Mouse (Mus musculus) spleen, adult 12 weeks (tissue): ENCODE data around the gene Unk.
A peak's percentile ranks its signal among the peaks of the same experiment; 100 is the strongest.

Experiments
- DNase-seq: peaks from one replicate; pipeline ENCODE4 v3.0.0; 2022; ENCODE audit warnings: low spot score

Gene Unk

DNA sequence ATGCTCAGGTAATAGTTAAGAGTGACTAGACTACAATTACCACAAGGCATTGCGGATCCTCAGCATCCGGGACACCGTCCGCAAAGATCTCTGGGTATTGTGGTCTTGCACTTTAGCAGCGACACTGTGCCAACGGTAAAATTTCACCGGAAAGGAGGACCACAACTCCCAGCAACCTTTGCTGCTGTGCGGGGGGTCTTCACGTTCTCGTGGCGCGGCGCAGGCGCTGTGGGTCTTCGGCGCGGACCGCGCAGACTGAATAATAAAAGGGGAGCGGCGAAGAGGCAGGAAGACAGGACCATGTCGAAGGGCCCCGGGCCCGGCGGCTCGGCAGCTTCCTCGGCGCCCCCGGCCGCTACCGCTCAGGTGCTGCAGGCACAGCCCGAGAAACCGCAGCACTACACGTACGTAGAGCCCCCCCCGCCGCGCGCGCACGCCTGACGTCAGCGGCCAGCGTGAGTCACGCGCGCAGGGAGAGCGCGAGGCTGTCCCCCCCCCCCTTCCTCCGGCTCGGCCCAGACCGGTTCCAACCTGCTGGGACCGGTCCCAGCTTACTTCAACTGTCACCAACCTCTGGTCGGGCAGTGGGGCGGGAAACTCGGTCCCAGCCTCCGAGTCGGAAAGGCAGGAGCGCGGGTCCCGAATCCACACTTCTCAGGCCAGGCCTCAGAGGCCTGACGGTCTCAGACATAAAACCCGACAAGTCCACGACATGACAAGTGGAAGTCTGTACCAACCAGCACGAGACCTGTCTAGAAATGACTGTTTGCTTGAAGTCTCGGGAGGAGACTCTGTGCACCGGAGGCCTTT lies at the start of gene Unk:
TSS of gene Unk (plus strand) at position 235 of the 810 bp plus-strand sequence.
- peak; percentile 90 for DNase-seq

DNA sequence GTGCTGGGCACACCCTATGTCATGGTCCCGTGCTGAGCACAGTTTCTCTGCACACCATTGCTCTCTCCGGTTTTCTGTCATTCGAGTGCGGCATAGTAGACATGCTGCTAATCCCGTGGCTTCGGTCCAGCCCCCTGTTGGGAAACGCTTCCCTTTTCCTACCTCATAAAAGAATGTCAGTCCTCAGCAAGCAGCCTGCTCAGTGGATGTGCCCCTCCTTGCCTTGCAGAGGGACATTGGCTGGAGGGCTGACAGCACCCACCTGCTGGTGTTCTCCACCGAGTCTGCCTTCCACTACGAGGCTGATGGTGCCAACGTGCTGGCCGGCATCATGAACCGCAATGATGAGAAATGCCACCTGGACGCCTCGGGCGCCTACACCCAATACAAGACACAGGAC lies 47.6 kb upstream of the Unk start:
- no peak for DNase-seq

DNA sequence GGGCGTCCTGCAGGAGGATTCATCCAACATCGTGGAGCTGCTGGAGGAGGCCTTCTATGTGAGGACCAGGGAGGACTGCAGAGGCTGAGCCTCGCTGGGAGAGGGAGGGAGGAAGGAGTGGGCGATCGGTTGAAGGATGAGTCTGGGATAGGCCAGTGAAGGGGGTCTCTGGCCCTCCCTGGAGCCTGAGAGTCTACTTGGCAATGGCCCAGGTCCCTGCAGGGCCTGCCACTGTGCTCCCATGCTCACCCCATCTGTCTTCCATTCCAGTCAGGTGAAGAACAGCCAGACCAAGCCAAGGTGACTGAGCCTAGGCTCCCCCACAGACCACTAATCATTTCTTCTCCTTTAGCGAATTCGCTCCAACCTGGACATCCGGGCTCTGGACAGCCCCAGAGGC lies 46.8 kb upstream of the Unk start:
- no peak for DNase-seq

DNA sequence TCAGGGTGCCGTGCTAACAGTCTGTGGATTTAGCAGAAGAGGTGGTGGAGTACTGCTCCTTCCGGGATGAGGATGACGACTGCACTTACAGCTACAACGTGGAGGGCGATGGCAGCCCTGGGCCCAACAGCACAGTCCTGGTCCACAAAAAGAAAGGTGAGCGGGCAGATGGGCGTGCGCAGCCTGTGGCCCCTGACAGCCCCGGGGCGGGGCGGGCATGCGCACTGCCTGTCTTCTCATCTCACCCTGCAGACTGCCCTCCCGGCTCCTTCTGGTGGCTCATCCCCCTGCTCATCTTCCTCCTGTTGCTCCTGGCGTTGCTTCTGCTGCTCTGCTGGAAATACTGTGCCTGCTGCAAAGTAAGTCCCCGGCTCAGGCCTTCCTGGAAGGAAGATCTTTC lies 40.4 kb upstream of the Unk start:
- DNase-seq = no peak

DNA sequence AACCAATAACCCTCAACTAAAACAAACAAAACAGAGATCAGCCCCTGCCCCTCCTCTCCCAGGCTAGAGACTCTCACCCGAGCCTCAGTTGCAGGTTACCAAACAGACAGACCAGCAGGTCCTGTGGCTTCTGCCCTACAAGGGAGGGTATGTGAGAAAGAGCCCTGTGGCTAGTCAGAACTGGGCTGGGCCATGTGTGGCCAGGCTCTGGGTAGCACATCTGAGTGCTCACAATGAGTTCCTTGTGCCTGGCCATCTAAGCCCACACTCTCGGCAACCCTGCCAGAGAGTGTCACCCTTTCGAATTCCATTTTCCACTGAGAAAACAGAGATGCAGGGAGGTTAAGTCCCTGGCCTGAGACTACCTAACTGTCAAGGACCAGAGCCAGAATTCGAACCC lies 38.0 kb upstream of the Unk start:
- DNase-seq = no peak

DNA sequence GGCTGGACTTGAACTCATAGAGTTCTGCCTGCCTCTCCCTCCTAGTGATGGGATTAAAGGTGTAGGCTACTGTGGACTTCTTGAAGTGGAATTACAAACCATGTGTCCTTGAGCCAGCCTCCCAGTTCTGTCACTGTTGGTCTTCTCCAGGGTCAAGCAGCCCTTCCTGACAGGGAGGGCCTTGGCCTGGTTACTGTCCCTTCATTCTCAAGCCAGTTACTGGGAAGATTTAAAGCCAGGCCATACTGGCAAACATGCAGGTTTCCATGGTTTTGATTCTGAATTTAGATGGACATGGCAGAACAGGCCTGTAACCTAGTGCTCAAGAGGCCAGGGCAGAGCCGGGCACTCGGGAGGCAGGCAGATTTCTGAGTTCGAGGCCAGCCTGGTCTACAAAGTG lies 34.9 kb upstream of the Unk start:
- no peak for DNase-seq

DNA sequence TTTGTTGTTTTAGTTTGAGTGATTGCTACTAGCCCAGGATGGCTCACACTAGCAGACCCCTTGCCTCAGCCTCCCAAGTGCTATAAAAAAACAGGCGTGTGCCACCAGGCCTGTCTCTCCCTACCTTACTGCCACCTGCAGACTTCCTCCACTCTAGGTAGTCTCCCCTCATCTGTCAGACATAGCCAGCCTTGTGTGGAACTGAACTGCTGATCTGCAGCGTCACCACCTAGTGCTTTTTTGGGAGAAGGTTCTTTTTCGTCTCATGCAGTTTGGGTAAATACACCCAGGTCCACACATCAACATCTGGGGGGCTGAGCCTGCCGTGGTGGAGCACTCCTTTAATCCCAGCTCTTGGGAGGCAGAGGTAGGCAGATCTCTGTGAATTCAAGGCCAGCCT lies 33.1 kb upstream of the Unk start:
- DNase-seq = no peak

DNA sequence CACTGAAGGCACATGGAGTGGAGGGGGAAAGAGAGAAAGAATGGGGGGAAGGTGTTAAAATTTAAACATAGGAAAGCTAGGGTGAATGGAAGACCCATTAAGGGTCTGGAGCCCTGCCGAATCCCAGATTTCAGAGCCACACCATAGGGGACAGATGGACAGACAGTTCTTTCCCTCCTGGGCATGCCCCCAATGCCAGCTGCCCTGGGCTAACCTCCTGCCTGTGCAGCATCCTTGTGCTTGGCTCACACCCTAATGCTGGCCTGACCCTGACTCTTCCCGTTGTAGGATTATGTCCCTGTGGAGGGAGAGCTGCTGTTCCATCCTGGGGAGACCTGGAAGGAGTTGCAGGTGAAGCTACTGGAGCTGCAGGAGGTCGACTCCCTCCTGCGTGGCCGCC lies 32.5 kb upstream of the Unk start:
- DNase-seq = no peak

DNA sequence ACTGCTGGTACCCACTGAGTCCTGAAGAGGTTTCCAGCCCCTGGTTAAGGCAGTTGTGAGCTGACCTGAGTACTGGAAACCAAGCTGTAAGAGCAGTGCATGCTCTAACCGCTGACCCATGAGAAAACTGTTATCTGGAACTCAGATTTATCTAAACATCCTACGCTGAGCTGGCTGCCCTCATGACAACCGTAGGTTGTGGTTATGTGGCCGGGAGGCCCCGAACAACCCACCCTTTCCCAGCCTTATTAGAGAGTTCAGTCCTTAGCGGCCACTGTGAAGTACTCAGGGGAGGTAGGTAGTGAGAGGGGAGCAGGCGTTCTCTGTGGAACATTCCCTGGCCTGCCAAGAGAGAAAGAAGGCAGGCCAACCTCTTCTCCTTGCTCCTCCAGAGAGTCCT lies 31.1 kb upstream of the Unk start:
- no peak for DNase-seq

DNA sequence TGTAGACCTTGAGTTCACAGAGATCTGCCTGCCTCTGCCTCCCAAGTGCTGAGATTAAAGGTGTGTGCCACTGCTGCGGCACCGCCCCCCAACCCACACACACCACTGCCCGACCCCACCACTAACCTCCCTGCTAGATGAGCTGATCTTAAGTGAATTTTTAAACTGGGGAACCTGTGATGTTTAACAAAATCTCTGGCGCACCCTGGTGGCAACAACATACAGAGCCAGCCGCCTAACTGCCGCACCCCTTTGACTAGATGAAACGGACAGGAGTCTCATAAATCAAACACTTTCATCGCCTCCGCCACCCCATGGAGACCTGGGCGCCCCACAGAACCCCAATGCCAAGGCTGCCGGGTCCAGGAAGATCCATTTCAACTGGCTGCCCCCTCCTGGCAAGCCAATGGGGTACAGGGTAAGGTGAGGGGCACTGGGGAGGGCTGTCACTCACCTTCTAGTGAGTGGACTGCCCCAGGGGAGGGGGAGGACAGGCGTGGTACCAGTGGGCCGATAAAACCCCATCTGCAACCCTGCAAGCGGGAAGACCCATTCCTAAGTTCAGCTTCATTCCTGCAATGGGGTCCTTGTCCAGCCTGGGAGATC lies 30.5 kb upstream of the Unk start:
- peak; percentile 47 for DNase-seq

DNA sequence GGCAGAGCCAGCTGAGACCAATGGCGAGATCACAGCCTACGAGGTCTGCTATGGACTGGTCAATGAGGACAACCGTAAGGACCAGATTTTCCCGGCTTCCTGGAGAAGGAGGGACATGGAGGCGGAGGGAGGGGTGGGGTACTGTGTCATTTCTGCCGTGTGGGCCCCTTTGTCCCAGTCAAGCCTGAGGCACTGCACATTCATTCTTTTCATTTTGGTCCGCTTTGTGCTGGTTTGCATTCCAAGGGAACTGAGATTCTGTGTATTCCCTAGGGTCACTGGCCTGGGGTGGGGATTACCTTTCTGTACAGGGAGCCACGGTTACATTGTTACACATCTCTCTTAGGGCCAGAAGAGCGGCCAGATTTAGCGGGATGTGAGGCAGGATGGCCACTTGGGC lies 29.5 kb upstream of the Unk start:
- no peak for DNase-seq

DNA sequence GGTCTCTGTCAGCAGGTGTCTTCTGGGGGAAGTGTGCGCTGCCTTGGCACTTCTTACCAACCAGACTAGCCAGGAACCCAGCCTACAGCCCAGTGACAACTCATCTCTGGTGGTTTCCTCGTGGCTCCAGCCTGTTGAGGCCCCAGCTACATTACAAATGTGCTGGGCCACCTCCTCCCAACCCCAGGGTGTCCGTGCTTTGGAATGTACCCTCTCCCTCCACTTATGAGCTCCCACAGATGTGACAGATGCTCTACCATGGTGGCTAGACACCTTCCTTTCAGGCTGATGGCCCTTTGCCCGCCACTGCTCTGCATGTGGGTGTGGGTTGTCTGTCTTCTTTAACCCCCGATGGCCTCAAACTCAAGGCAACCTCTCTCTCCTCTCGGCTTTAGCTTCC lies 28.4 kb upstream of the Unk start:
- DNase-seq = no peak

DNA sequence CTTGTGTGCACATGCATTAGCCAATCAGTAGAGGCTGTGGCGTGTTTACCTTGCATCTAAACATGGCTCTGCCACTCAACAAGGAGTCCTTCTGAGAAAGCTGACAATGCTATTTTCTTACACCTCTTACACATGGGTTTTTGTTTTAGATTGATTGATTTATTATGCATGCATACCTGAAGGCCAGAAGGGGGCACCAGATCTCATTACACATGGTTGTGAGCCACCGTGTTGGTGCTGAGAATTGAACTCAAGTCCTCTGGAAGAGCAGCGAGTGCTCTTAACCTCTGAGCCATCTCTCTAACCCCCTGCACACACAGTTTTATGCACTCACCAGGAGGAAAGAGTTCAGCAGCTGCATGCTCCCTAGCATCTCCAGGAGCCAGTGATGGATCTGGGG lies 27.2 kb upstream of the Unk start:
- DNase-seq = no peak

DNA sequence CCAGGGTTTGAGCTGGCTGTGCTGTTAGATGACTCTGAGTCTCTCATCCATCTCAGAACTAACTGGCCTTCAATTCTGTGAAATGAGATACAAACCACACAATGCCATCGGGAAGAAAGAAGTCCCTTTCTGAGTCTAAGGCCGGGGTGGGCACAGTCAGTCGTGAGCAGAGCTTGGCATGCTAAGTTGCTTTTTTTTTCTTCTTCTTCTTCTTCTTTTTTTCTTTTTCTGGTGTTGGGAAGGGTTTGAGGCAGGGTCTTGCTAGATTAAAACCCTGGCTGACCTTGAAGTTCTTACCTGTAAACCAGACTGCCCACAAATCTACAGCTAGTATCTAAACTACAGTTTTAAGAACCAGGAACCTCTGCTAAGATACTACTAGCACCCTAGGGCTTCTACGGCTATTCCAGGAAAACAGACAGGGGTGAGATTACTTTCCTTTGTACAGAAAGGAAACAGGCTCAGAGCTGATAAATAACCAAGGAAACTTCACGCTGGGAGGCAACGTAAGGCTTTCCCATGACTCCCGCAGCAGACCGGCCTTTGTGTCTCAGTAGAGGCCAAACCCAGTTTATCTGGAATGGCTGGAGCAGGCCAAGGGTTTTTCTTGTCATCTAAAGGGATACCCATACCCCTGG lies 25.8 kb upstream of the Unk start:
- DNase-seq = no peak

DNA sequence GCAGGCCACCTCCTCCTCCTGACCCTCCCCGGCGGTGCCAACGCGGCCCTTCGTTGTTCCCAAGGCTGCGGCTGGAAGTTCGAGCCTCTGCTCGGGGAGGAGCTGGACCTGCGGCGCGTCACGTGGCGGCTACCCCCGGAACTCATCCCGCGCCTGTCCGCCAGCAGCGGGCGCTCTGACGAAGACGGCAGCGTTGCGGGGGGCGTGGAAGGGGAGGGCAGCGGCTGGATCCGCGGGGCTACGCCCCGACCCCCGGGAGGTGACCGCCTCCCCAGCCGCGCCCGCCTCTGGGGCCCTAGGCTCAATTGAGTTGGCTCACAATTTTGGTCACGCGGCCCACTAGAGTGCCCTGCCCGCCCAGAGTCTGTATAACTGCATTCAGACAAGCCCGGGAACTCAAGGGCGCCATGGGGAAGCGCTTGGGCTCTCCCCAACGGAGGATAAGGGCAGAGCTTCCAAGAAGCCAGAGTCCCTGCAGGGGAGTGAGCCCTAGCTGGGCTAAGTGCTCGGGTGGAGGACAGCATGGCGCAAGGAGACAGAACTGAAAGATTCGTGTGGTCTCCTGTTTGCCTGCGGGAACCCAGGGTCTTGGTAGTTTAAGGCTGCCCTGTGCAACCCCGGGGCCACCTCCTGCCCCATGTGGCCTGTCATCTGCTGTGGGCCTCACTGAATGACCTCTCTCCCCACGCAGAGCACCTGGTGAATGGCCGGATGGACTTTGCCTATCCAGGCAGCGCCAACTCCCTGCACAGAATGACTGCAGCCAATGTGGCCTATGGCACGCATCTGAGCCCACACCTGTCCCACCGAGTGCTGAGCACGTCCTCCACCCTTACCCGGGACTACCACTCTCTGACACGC lies 25.1 kb upstream of the Unk start:
- peak; percentile 51 for DNase-seq

DNA sequence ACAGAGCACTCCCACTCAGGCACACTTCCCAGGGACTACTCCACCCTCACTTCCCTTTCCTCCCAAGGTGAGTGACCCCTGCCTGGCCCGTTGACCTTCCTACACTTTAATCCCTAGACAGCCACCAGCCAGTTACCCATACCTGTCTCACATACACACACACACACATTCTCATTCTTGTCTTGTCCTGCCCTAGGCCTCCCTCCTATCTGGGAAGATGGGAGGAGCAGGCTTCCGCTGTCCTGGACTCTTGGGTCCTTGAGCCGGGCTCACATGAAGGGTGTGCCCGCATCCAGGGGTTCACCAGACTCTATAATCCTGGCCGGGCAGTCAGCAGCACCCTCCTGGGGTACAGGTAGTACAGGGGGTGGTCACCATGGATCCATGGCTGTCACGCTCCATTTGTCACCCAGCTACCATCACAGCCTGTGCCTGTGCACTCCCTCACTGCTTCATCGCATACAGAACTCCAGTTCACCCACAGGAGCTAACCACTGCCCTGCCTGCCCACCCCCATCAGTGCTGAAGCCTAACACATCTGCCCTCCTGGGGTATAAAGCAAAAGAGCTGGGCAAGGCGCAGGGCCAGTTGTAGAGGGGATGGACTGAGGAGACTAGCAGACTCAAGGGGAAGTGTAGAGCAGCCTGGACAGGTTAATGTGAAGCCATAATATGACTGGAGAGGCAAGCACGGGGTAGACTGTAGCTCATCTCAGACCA lies 24.3 kb upstream of the Unk start:
- no peak for DNase-seq

DNA sequence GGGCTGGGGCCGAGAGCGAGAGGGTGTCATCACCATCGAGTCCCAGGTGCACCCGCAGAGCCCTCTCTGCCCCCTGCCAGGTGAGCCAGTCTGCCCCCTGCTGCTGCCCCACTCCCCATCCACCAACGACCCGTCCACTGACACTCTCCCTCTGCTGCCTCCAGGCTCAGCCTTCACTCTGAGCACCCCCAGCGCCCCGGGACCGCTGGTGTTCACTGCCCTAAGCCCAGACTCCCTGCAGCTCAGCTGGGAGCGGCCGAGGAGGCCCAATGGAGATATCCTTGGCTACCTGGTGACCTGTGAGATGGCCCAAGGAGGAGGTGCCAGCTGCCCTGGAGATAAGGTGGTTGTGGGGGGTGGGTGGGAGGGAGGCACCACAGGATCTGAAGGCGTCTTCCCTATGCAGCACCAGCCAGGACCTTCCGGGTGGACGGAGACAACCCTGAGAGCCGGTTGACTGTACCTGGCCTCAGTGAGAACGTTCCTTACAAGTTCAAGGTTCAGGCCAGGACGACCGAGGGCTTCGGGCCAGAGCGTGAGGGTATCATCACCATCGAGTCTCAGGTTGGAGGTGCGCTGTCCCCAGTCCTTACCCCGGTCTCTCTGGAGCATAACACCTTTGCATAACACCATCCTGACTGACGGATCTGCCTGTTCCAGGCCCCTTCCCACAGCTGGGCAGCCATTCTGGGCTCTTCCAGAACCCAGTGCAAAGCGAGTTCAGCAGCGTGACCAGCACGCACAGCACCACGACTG lies 22.8 kb upstream of the Unk start:
- no peak for DNase-seq

DNA sequence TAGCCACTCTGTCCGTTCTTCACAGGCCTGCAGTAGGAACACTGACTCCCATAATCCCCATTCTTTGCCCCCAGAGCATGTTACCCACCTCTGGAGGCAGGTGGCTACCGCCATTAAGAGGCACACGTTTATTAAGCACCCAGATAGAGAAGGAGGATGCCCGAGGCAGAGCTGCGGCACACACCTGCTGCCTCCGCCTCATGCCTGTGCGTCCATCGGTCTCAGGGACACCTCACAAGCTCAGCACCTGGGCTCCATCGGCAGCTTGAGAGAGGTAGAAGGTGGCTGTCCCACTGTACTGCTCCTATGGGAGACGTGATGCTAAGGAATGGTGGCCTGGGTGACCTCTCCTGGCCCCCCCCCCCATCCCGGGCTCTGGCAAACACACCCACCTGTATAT lies 21.7 kb upstream of the Unk start:
- DNase-seq = no peak

DNA sequence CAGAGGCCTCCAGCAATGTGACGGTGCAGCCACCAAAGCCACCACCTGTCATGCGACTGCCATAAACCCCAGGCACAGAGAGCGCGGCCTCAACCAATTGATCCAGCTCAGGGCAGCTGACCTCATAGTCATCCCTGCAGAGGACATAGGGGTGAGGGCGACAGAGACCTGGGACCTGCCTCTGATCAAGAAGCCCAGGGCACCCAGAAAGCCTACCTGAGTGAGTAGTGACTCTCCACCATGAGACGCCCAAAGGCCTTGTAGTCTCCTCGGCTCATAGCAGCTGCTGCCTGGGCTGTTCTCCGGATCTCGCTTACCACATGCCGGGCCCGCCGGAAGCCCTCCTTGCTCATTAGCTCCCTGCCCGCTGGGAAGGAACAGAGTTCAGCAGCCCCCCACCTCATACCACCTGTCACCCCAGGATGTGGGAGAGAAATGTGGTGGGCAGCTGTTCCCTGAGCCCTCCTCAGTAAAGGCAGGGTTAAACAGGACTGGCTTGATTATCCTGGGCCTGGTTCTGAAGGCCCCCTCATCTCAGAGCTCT lies 21.2 kb upstream of the Unk start:
- DNase-seq = no peak

DNA sequence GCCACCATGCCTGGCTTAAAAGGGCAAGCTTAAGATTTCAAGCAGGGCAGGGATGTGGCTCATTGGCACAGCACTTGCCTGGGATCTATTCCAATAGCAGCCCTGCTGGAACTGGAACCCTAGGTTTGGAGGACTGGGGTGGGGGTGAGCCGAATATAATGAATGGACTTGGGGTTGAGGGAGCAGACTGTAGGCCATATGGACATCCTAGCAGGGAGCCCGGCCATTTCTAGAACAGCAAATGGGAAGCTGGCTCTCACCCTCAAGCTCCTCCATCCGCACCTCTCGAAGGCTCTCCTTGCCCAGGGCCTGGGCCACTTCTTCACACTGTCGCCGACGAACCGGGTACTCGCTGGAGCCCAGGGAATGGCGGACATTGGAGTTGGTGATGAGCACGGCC lies 20.5 kb upstream of the Unk start:
- no peak for DNase-seq

DNA sequence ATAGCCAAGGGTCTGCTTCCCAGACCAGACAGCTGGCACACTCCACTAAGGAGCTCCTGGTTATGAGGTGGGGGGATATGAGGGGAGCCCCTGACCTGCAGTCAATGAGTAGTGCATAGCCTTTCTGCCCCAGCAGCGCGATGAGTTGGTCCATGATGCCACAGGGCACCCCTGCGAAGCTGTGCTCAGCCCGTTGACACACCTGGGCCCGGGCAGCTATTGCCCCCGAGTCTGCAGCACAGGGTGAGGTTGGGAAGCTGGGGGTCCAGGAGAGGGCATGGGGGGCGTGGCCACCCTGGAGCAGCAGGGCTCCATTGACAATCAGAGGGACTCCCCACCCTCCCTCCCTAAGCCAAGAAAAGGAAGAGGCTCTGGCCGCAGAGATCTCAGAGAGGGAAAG lies 20.0 kb upstream of the Unk start:
- DNase-seq = no peak
